Mouse (Mus musculus): ENCODE results near the gene Foxd1. TPM values are rescaled to one million over a fixed set of nuclear protein-coding genes. Genes with fewer than 3 reads are reported as not detected.

Foxd1 gene
- polyA plus RNA-seq, 1 experiment, result not detected

- H3K4me3 ChIP-seq (ENCODE audit: low read depth, low read length), result peak overlapping the region; percentile 53
- H3K4me1 ChIP-seq (ENCODE audit: control insufficient read depth, insufficient read depth, insufficient read length, low read length), result peaks cover 8% of the 10 kb centered on the region
- no peak for TF ChIP-seq CTCF (IDR thresholded peaks at IDR 0.05; ENCODE audit: extremely low read depth, insufficient read length, insufficient replicate concordance, low read depth, low read length)
- TF ChIP-seq POLR2A (IDR thresholded peaks at IDR 0.05; ENCODE audit: low read depth, low read length), result no peak
- 1% methylated on average over 99 of the region's 102 CpGs for WGBS
- H3K27ac ChIP-seq (ENCODE audit: insufficient read depth, low read depth, low read length), result no peak overlapping the region
- peaks cover 84% of the 10 kb centered on the region for H3K27me3 ChIP-seq (ENCODE audit: control insufficient read depth, insufficient read depth, low read length)
- no peaks in the 10 kb centered on the region for H3K36me3 ChIP-seq (ENCODE audit: control insufficient read depth, insufficient read depth, low read length)
Observed at GRCm38 (mm10) chr13:98354871-98355558, 973 bp downstream of the Foxd1 start.

GRCm38 (mm10) chr13:98355559-98356111 lies 1.6 kb downstream of the Foxd1 start:
- no peak for TF ChIP-seq POLR2A (IDR thresholded peaks at IDR 0.05; ENCODE audit: low read depth, low read length)
- TF ChIP-seq CTCF (IDR thresholded peaks at IDR 0.05; ENCODE audit: extremely low read depth, insufficient read length, insufficient replicate concordance, low read depth, low read length), result no peak
- Histone ChIP-seq H3K27me3 (ENCODE audit: control insufficient read depth, insufficient read depth, low read length) (peaks cover 85% of the 10 kb centered on the region), H3K36me3 (ENCODE audit: control insufficient read depth, insufficient read depth, low read length) (no peaks in the 10 kb centered on the region), H3K27ac (ENCODE audit: insufficient read depth, low read depth, low read length) (no peak overlapping the region), H3K4me1 (ENCODE audit: control insufficient read depth, insufficient read depth, insufficient read length, low read length) (peaks cover 8% of the 10 kb centered on the region), H3K4me3 (ENCODE audit: low read depth, low read length) (peak overlapping the region; percentile 53)
- 1% methylated on average over 81 of the region's 81 CpGs for WGBS

- no peak overlapping the region; the same call in 1 of the 2 replicates for H3K4me3 ChIP-seq (ENCODE audit: low read depth, low read length)
- no peak overlapping the region for H3K27ac ChIP-seq (ENCODE audit: insufficient read depth, low read depth, low read length)
- H3K36me3 ChIP-seq (ENCODE audit: control insufficient read depth, insufficient read depth, low read length), result no peaks in the 10 kb centered on the region
- peaks cover 85% of the 10 kb centered on the region for H3K27me3 ChIP-seq (ENCODE audit: control insufficient read depth, insufficient read depth, low read length)
- H3K4me1 ChIP-seq (ENCODE audit: control insufficient read depth, insufficient read depth, insufficient read length, low read length), result peaks cover 8% of the 10 kb centered on the region
- TF ChIP-seq CTCF (IDR thresholded peaks at IDR 0.05; ENCODE audit: extremely low read depth, insufficient read length, insufficient replicate concordance, low read depth, low read length), result no peak
- no peak for TF ChIP-seq POLR2A (IDR thresholded peaks at IDR 0.05; ENCODE audit: low read depth, low read length)
- 16% methylated on average over 9 of the region's 9 CpGs for WGBS
Observed at GRCm38 (mm10) chr13:98356176-98356972, 2.3 kb downstream of the Foxd1 start.

GRCm38 (mm10) chr13:98356973-98357425 lies 3.0 kb downstream of the Foxd1 start:
- 13% methylated on average over 6 of the region's 6 CpGs for WGBS
- Histone ChIP-seq H3K27me3 (ENCODE audit: control insufficient read depth, insufficient read depth, low read length) (peaks cover 81% of the 10 kb centered on the region), H3K4me3 (ENCODE audit: low read depth, low read length) (no peak overlapping the region), H3K27ac (ENCODE audit: insufficient read depth, low read depth, low read length) (no peak overlapping the region), H3K4me1 (ENCODE audit: control insufficient read depth, insufficient read depth, insufficient read length, low read length) (peaks cover 8% of the 10 kb centered on the region), H3K36me3 (ENCODE audit: control insufficient read depth, insufficient read depth, low read length) (no peaks in the 10 kb centered on the region)
- TF ChIP-seq CTCF (IDR thresholded peaks at IDR 0.05; ENCODE audit: extremely low read depth, insufficient read length, insufficient replicate concordance, low read depth, low read length) (no peak), POLR2A (IDR thresholded peaks at IDR 0.05; ENCODE audit: low read depth, low read length) (no peak)

GRCm38 (mm10) chr13:98357433-98358423 lies 3.7 kb downstream of the Foxd1 start:
- H3K27me3 ChIP-seq (ENCODE audit: control insufficient read depth, insufficient read depth, low read length), result peaks cover 80% of the 10 kb centered on the region
- TF ChIP-seq POLR2A (IDR thresholded peaks at IDR 0.05; ENCODE audit: low read depth, low read length), result no peak
- no peak for TF ChIP-seq CTCF (IDR thresholded peaks at IDR 0.05; ENCODE audit: extremely low read depth, insufficient read length, insufficient replicate concordance, low read depth, low read length)
- no peak overlapping the region for H3K4me3 ChIP-seq (ENCODE audit: low read depth, low read length)
- WGBS, result 8% methylated on average over 18 of the region's 18 CpGs
- H3K27ac ChIP-seq (ENCODE audit: insufficient read depth, low read depth, low read length), result no peak overlapping the region
- no peaks in the 10 kb centered on the region for H3K36me3 ChIP-seq (ENCODE audit: control insufficient read depth, insufficient read depth, low read length)
- peaks cover 8% of the 10 kb centered on the region for H3K4me1 ChIP-seq (ENCODE audit: control insufficient read depth, insufficient read depth, insufficient read length, low read length)

- Histone ChIP-seq H3K27ac (ENCODE audit: insufficient read depth, low read depth, low read length) (no peak overlapping the region), H3K4me1 (ENCODE audit: control insufficient read depth, insufficient read depth, insufficient read length, low read length) (peaks cover 8% of the 10 kb centered on the region), H3K27me3 (ENCODE audit: control insufficient read depth, insufficient read depth, low read length) (peaks cover 77% of the 10 kb centered on the region), H3K36me3 (ENCODE audit: control insufficient read depth, insufficient read depth, low read length) (no peaks in the 10 kb centered on the region), H3K4me3 (ENCODE audit: low read depth, low read length) (no peak overlapping the region)
- WGBS, result 7% methylated on average over 23 of the region's 23 CpGs
- TF ChIP-seq POLR2A (IDR thresholded peaks at IDR 0.05; ENCODE audit: low read depth, low read length) (no peak), CTCF (IDR thresholded peaks at IDR 0.05; ENCODE audit: extremely low read depth, insufficient read length, insufficient replicate concordance, low read depth, low read length) (no peak)
Observed at GRCm38 (mm10) chr13:98358424-98359181, 4.6 kb downstream of the Foxd1 start.
